Mouse (Mus musculus) left cerebral cortex, postnatal 25 days (tissue): ENCODE data around the gene Wipf1. TPM values are rescaled to one million over a fixed set of nuclear protein-coding genes. Genes with fewer than 3 reads are reported as not detected.
"Not testable (repeated sequence)": the region's sequence is repeated elsewhere in the genome, so short reads cannot be mapped to it uniquely, and the experiment has no call there.

ENCODE experiments used
- DNase-seq, 2 experiments: peaks; one replicate each; pipeline ENCODE4 v3.0.0; 2022; ENCODE audit warnings: low spot score in 2 of 2, mixed read lengths in 1 of 2
- intact Hi-C: fragments of 180-260 bp; cut with DNase I; formaldehyde crosslinking; loops from one replicate; pipeline ENCODE4 v1.15.1; 2025
- total RNA-seq, 2 experiments: library from RNA; stranded (reverse); gene quantifications; 2 replicates each; pipeline ENCODE4 v1.2.3; 2021

The Wipf1 gene
- total RNA-seq, 2 experiments from 2014 or later = 7.0 to 8.4 TPM

GRCm38 (mm10) chr2:73513204-73513749 is 16.3 kb downstream of the Wipf1 start:
- intact Hi-C loops = no loop called here
- peak in 1 of 2 experiments; percentile 57 for DNase-seq

GRCm38 (mm10) chr2:73512044-73512443 is 17.5 kb downstream of the Wipf1 start:
- no peak for DNase-seq
- intact Hi-C loops = no loop called here

GRCm38 (mm10) chr2:73510731-73511360 is 18.7 kb downstream of the Wipf1 start:
- intact Hi-C loops = no loop called here
- no peak for DNase-seq

GRCm38 (mm10) chr2:73510025-73510288 is 19.6 kb downstream of the Wipf1 start:
- intact Hi-C loops = no loop called here

DNA sequence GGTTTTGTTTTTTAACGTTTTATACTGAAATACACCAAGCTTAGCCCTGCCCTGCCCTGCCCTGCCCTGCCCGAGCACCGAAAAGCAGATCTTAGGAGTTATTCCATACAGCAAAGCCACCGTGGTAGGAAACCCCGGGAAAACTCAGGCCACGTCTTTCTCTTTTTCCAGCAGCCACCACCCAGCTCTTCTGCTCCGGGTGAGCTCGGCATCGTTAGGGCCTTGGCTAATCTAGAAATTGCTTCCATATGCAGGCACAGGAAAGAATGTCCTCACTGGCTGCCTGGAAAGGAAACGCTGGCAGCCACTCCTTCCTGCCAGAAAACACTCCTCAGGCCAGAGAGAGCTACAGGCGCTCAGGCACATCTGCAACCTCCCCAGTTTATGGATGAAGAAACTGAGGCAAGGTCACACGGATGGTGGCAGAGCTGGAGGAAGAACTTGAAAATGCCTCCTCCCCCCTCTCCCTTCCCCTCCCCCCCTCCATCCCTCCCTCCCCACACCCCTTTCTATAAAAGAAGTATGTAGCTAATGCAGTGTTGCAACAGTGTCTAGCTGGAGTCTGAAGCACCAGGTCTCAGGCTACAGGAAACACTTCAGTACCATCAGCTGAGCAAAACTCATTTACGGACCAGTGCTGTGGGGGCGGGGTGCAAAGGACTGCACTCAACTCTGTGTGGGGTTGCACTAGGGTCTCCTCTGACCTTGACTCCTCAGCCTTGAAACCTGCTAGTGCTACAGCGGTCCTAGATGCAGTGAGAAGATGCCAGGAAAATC is 20.1 kb downstream of the Wipf1 start:
- no peak for DNase-seq
- intact Hi-C loops = no loop called here

More at GRCm38 (mm10) chr2:73510025-73510288, 19.6 kb downstream of the Wipf1 start:
- no peak for DNase-seq

DNA sequence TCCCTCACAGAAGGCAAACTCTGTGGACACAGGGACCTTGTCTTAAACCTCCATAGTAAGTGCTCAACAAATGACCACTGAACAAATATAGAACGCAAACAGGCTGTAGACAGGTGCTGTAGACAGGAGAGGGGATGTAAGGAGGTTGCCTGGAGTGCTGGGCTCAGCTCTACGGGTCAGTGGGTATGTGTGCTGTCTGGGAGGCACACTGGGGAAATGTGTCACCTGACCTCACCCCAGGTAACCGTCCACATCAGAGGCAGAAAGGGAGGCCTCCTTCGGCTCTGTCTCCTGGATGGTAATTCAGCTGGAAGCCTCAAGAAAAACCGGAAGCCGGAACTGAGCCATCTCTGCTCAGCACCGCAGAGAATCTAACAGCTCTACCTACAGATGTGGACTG is 21.6 kb downstream of the Wipf1 start:
- no peak for DNase-seq
- intact Hi-C loops = no loop called here

- DNase-seq, intact Hi-C loops: not testable (repeated sequence)
Measured at GRCm38 (mm10) chr2:73506337-73506736, 23.2 kb downstream of the Wipf1 start.

GRCm38 (mm10) chr2:73502863-73503429 is 26.6 kb downstream of the Wipf1 start:
- intact Hi-C loops = no loop called here
- DNase-seq = no peak

GRCm38 (mm10) chr2:73500864-73501263 is 28.7 kb downstream of the Wipf1 start:
- intact Hi-C loops = no loop called here
- DNase-seq = no peak

DNA sequence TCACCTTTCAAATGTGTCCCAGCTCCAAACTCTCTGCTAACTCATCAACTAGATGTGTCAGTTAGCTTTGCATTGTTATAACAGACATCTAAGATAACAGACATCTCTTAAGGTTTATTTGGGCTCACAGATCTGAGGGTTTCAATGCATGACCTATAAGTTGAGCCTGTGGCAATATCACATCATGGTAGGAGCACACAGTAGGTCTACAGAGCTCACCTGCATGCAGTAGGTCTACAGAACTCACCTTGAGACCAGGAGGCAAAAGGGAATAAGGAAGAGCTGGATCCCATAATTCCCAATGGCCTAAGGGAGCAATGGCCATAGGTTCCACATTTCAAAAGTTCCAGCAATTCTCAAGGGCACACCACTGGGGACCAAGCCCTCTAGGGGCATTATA is 31.2 kb downstream of the Wipf1 start:
- intact Hi-C loops = no loop called here

GRCm38 (mm10) chr2:73497572-73497971 is 32.0 kb downstream of the Wipf1 start:
- DNase-seq = no peak
- intact Hi-C loops = no loop called here

More for the DNA sequence above, 31.2 kb downstream of the Wipf1 start:
- no peak for DNase-seq

GRCm38 (mm10) chr2:73496944-73497343 is 32.6 kb downstream of the Wipf1 start:
- no peak for DNase-seq
- intact Hi-C loops = no loop called here

DNA sequence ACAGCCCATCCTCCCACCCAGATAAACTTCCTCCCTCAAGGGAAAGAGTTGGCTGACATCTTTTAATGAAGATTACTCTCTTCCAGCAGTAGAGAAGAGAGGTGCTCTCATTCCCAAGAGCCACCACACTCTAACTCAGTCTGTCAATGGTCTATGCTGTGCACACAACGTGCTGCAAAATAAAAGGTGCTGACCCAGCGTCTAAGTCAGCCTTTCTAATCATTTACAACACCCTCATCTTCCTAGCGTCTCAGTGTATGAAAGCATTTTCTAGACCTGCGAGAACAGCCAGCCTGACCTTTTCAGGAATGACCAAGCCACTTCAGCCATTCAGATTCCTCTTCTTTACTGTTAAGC is 33.2 kb downstream of the Wipf1 start:
- intact Hi-C loops = no loop called here

GRCm38 (mm10) chr2:73495617-73496328 is 33.8 kb downstream of the Wipf1 start:
- no peak for DNase-seq
- intact Hi-C loops = no loop called here

More for the DNA sequence above, 33.2 kb downstream of the Wipf1 start:
- DNase-seq = no peak

- intact Hi-C loops = no loop called here
- DNase-seq = no peak
Measured at GRCm38 (mm10) chr2:73493517-73493916, 36.0 kb downstream of the Wipf1 start.

GRCm38 (mm10) chr2:73491442-73492241 is 37.9 kb downstream of the Wipf1 start:
- no peak for DNase-seq

DNA sequence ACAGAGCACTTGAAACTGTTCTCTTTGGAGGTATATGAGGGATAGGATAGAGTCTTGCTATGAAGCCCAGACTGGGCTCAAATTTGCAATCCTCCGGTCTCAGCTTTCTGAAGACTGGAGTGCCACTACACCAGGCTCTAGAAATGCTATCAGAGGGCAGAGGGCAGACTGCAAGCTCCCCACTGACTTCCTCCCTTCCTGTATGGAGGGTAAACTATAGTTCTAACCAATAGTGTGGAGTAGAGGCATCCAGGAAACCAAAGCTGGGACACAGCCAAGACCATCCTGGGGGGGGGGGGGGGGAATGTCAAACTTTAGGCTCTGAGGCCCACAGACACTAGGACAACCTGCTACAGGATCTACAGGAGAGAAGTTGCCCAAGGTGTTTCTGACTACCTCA is 39.1 kb downstream of the Wipf1 start:
- DNase-seq = no peak
- intact Hi-C loops = no loop called here

More at GRCm38 (mm10) chr2:73491442-73492241, 37.9 kb downstream of the Wipf1 start:
- intact Hi-C loops = no loop called here

GRCm38 (mm10) chr2:73486120-73486601 is 43.4 kb downstream of the Wipf1 start:
- intact Hi-C loops = no loop called here

More at GRCm38 (mm10) chr2:73486120-73486601, 43.4 kb downstream of the Wipf1 start:
- peak; percentile 15 to 17 for DNase-seq
